Mouse (Mus musculus) forebrain, embryonic 13.5 days (tissue): ENCODE measurements around the gene Opn4. TPM values are rescaled to one million over a fixed set of nuclear protein-coding genes. Genes with fewer than 3 reads are reported as not detected.

Experiments used
- ATAC-seq: fragments of 200-750 bp; cut with Nextera tagmentation; 2 replicates; pipeline ENCODE4 v1.8.0; 2017
- H3K27ac ChIP-seq: fragments of 300-500 bp; sonication (generic); 2 replicates; pipeline ENCODE4 v1.5.1; 2015; ENCODE audit warnings: inconsistent platforms, mild to moderate bottlenecking, moderate library complexity
- H3K27me3 ChIP-seq: fragments of 300-500 bp; sonication (generic); 2 replicates; pipeline ENCODE4 v1.6.1; 2015; ENCODE audit warnings: mild to moderate bottlenecking, inconsistent platforms
- H3K36me3 ChIP-seq: fragments of 300-500 bp; sonication (generic); 2 replicates; pipeline ENCODE4 v1.6.1; 2015; ENCODE audit warnings: mild to moderate bottlenecking, inconsistent platforms; ENCODE audit not compliant: poor library complexity, severe bottlenecking
- H3K4me1 ChIP-seq: fragments of 300-500 bp; sonication (generic); 2 replicates; pipeline ENCODE4 v1.6.1; 2015; ENCODE audit warnings: inconsistent platforms
- H3K4me2 ChIP-seq: fragments of 300-500 bp; sonication (generic); 2 replicates; pipeline ENCODE4 v1.6.1; 2015; ENCODE audit warnings: inconsistent platforms, mild to moderate bottlenecking, moderate library complexity
- H3K4me3 ChIP-seq: fragments of 300-500 bp; sonication (generic); 2 replicates; pipeline ENCODE4 v1.5.1; 2015; ENCODE audit warnings: mild to moderate bottlenecking, inconsistent platforms
- H3K9ac ChIP-seq: fragments of 300-500 bp; sonication (generic); 2 replicates; pipeline ENCODE4 v1.6.1; 2015; ENCODE audit warnings: mild to moderate bottlenecking, inconsistent platforms
- H3K9me3 ChIP-seq: fragments of 300-500 bp; sonication (generic); replicated peaks from 2 replicates; pipeline ENCODE4 v1.6.1; 2016; ENCODE audit warnings: inconsistent platforms
- WGBS: fragments of 180-500 bp; shearing (Covaris S2); methylation state at CpG from one replicate; pipeline ENCODE4 v1.1.7; 2015; 5-methylcytosine and 5-hydroxymethylcytosine counted together
- polyA plus RNA-seq: library from polyadenylated mRNA; unstranded; fragments of >200 nt; fragmentation: Nextera tagmentation; extraction: Ambion mirVana; gene quantifications from 2 replicates; pipeline ENCODE4 v1.2.1, GENCODE M21; 2015

The Opn4 gene
- polyA plus RNA-seq, 1 experiment from 2014 or later, result not detected

- Histone ChIP-seq H3K9ac (no peak overlapping the region), H3K4me2 (no peak overlapping the region), H3K4me3 (no peak overlapping the region), H3K36me3 (no peaks in the 10 kb centered on the region), H3K9me3 (no peaks in the 10 kb centered on the region), H3K27me3 (no peaks in the 10 kb centered on the region), H3K4me1 (no peaks in the 10 kb centered on the region), H3K27ac (no peak overlapping the region)
- 92% methylated on average over 8 of the region's 8 CpGs for WGBS
- no peak for ATAC-seq
These were observed 10.7 kb downstream of the Opn4 start for GRCm38 (mm10) chr14:34589185-34589713.

- Histone ChIP-seq H3K4me3 (no peak within 1 kb of the TSS), H3K9ac (no peak within 1 kb of the TSS), H3K4me1 (no peaks in the 10 kb centered on the region), H3K27ac (no peak within 1 kb of the TSS), H3K36me3 (no peaks in the 10 kb centered on the region), H3K9me3 (no peaks in the 10 kb centered on the region), H3K27me3 (no peaks in the 10 kb centered on the region), H3K4me2 (no peak within 1 kb of the TSS)
- ATAC-seq, result no peak
- 75% methylated on average over 8 of the region's 8 CpGs for WGBS
These were observed 11.4 kb downstream of the Opn4 start, which contains the start of gene Ldb3 for GRCm38 (mm10) chr14:34588498-34588897. Gene Ldb3 (minus strand): TSS chr14:34588682.

GRCm38 (mm10) chr14:34588005-34588404 is 11.9 kb downstream of the Opn4 start:
- no peaks in the 10 kb centered on the region for H3K36me3 ChIP-seq
- H3K9me3 ChIP-seq, result no peaks in the 10 kb centered on the region
- H3K4me1 ChIP-seq, result no peaks in the 10 kb centered on the region
- no peak for ATAC-seq
- no peak overlapping the region for H3K9ac ChIP-seq
- WGBS, result 82% methylated on average over 5 of the region's 5 CpGs
- no peak overlapping the region for H3K27ac ChIP-seq
- no peak overlapping the region for H3K4me2 ChIP-seq
- no peaks in the 10 kb centered on the region for H3K27me3 ChIP-seq
- no peak overlapping the region for H3K4me3 ChIP-seq

- WGBS, result 83% methylated on average over 3 of the region's 3 CpGs
- Histone ChIP-seq H3K4me1 (no peaks in the 10 kb centered on the region), H3K27ac (no peak overlapping the region), H3K4me3 (no peak overlapping the region), H3K9ac (no peak overlapping the region), H3K9me3 (no peaks in the 10 kb centered on the region), H3K4me2 (no peak overlapping the region), H3K36me3 (no peaks in the 10 kb centered on the region), H3K27me3 (no peaks in the 10 kb centered on the region)
- ATAC-seq, result no peak
These were observed 13.1 kb downstream of the Opn4 start for GRCm38 (mm10) chr14:34586871-34587270.

- H3K4me1 ChIP-seq, result no peaks in the 10 kb centered on the region
- no peaks in the 10 kb centered on the region for H3K36me3 ChIP-seq
- H3K27ac ChIP-seq, result no peak overlapping the region
- no peak overlapping the region for H3K9ac ChIP-seq
- no peak overlapping the region for H3K4me3 ChIP-seq
- H3K4me2 ChIP-seq, result no peak overlapping the region
- no peak for ATAC-seq
- no peaks in the 10 kb centered on the region for H3K9me3 ChIP-seq
- no peaks in the 10 kb centered on the region for H3K27me3 ChIP-seq
- WGBS, result 90% methylated on average over 9 of the region's 9 CpGs
These were observed 14.4 kb downstream of the Opn4 start for GRCm38 (mm10) chr14:34585358-34586105.

- no peak overlapping the region for H3K4me2 ChIP-seq
- ATAC-seq, result no peak
- 87% methylated on average over 3 of the region's 3 CpGs for WGBS
These were observed 17.1 kb downstream of the Opn4 start for GRCm38 (mm10) chr14:34582740-34583427.

GRCm38 (mm10) chr14:34576858-34577257 is 23.1 kb downstream of the Opn4 start:
- Histone ChIP-seq H3K4me3 (no peak overlapping the region), H3K9me3 (no peaks in the 10 kb centered on the region), H3K4me2 (no peak overlapping the region), H3K36me3 (no peaks in the 10 kb centered on the region), H3K27ac (no peak overlapping the region), H3K27me3 (no peaks in the 10 kb centered on the region), H3K9ac (no peak overlapping the region), H3K4me1 (no peaks in the 10 kb centered on the region)
- no peak for ATAC-seq
- 80% methylated on average over 4 of the region's 4 CpGs for WGBS

More at GRCm38 (mm10) chr14:34582740-34583427, 17.1 kb downstream of the Opn4 start:
- H3K27ac ChIP-seq, result no peak overlapping the region
- no peak overlapping the region for H3K4me3 ChIP-seq
- no peaks in the 10 kb centered on the region for H3K9me3 ChIP-seq
- no peaks in the 10 kb centered on the region for H3K27me3 ChIP-seq
- H3K36me3 ChIP-seq, result no peaks in the 10 kb centered on the region
- no peaks in the 10 kb centered on the region for H3K4me1 ChIP-seq
- H3K9ac ChIP-seq, result no peak overlapping the region

DNA sequence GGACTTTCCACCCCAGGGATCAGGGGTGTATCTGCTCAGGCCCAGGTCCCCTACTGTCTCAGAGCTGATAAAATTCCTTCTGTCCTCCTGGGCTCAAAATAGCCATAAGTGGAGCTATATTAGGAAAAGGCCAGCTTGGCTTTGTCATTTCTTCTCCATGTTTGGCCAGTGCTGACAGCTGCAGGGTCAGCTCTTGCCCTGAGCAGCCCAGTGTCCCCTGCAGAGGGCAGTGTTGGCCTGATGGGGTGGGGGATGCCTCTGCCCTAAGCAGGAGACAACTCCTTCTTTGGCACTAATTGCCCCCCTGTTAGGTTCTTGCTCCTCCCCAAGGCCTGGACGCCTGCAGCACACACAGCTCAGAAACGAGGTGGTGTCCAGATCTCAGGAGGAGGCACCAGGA is 25.9 kb downstream of the Opn4 start:
- Histone ChIP-seq H3K9me3 (no peaks in the 10 kb centered on the region), H3K4me2 (no peak overlapping the region), H3K27ac (no peak overlapping the region), H3K4me3 (no peak overlapping the region), H3K4me1 (peaks cover 7% of the 10 kb centered on the region; the same call in 1 of the 2 replicates), H3K9ac (no peak overlapping the region), H3K36me3 (no peaks in the 10 kb centered on the region), H3K27me3 (peaks cover 6% of the 10 kb centered on the region; the same call in 1 of the 2 replicates)
- no peak for ATAC-seq
- 62% methylated on average over 2 of the region's 2 CpGs for WGBS

DNA sequence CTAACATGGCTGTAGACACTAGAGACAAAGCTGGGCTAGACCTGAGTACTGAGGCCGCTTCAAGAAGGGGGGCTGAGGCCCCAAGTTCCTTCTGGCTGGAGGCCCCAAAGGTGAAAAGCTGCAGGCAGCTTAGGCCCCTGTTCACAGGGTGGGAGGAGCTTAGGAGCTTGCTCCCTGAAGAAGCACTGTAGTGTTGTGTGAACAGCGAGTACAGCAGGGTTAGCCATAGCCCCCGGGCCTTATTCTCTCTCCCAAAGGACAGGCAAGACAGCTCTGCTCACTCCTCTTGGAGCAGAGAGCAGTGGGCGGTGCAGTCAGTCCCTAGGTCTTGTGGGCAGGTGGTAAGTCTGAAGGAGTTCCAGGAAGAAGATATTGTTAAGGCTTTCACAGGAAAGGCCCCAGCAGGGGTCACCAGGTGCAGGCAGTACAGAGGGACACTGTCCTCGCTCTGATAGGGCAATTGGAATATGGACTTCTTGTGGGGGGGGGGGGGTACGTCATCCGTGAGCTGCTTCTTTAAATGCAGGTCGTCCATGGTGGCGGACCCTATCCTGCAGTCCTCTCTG is 26.5 kb downstream of the Opn4 start:
- Histone ChIP-seq H3K9me3 (no peaks in the 10 kb centered on the region), H3K36me3 (no peaks in the 10 kb centered on the region), H3K4me2 (no peak overlapping the region), H3K4me3 (no peak overlapping the region), H3K9ac (no peak overlapping the region), H3K4me1 (peaks cover 7% of the 10 kb centered on the region; the same call in 1 of the 2 replicates), H3K27ac (no peak overlapping the region), H3K27me3 (peaks cover 7% of the 10 kb centered on the region; the same call in 1 of the 2 replicates)
- 70% methylated on average over 9 of the region's 9 CpGs for WGBS
- no peak for ATAC-seq

GRCm38 (mm10) chr14:34571610-34572387 is 28.1 kb downstream of the Opn4 start:
- Histone ChIP-seq H3K4me2 (no peak overlapping the region), H3K27me3 (peaks cover 7% of the 10 kb centered on the region; the same call in 1 of the 2 replicates), H3K4me3 (no peak overlapping the region), H3K4me1 (peaks cover 7% of the 10 kb centered on the region; the same call in 1 of the 2 replicates), H3K36me3 (no peaks in the 10 kb centered on the region), H3K9ac (no peak overlapping the region), H3K9me3 (no peaks in the 10 kb centered on the region), H3K27ac (no peak overlapping the region)
- ATAC-seq, result no peak
- 86% methylated on average over 17 of the region's 17 CpGs for WGBS

GRCm38 (mm10) chr14:34570903-34571302 is 29.0 kb downstream of the Opn4 start:
- Histone ChIP-seq H3K27ac (no peak overlapping the region), H3K9ac (no peak overlapping the region), H3K4me1 (peaks cover 7% of the 10 kb centered on the region; the same call in 1 of the 2 replicates), H3K27me3 (peaks cover 7% of the 10 kb centered on the region; the same call in 1 of the 2 replicates), H3K4me3 (no peak overlapping the region), H3K9me3 (no peaks in the 10 kb centered on the region), H3K36me3 (no peaks in the 10 kb centered on the region), H3K4me2 (no peak overlapping the region)
- WGBS, result 85% methylated on average over 4 of the region's 4 CpGs
- ATAC-seq, result no peak
